Mouse (Mus musculus) cerebellum, postnatal 36 days (tissue): ENCODE results near the gene Zmynd11.

Experiments
- DNase-seq, 2 experiments: peaks; one replicate each; pipeline ENCODE4 v3.0.0; 2021 to 2022; ENCODE audit warnings: mixed read lengths in 2 of 2

The Zmynd11 gene

DNA sequence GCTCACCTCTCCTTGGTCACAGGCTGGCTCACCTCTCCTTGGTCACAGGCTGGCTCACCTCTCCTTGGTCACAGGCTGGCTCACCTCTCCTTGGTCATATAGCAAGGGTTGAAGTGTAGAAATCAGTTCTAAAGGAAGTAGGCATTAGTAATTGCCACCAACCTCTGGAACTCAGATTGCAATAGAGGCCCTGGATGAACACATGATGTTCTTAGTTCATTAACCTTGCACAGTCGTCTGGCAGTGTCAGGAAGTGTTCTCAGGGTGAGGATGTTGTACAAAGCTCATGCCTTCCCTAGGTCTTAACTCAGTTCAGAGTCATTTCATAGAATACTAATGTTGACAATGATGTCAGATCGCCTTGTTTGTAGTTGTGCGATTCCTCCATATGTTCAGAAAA is 112.1 kb downstream of the Zmynd11 start:
- no peak for DNase-seq

DNA sequence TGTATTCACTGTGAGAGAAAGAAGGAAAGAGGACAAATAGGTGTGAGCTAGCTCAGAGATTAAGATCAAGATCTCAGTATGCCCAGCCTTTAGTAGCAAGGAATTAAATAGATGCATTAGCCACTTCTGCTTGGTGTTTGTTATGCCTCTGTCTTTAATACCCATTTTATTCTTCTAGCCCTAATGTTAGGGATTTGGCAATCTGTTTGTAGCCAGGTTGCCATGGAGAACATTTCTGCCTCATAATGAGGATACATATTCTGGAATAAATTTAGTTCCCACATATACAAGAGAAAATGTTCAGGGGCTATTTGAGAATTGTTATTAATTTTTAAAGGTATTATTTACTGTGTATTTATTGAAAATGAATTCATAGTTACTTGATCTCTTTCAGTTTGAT is 114.5 kb downstream of the Zmynd11 start:
- no peak for DNase-seq

GRCm38 (mm10) chr13:9649894-9650293 is 115.2 kb downstream of the Zmynd11 start:
- no peak for DNase-seq

- DNase-seq = no peak
Measured at GRCm38 (mm10) chr13:9648716-9649115, 116.4 kb downstream of the Zmynd11 start.

GRCm38 (mm10) chr13:9637949-9638348 is 127.2 kb downstream of the Zmynd11 start:
- DNase-seq = no peak

DNA sequence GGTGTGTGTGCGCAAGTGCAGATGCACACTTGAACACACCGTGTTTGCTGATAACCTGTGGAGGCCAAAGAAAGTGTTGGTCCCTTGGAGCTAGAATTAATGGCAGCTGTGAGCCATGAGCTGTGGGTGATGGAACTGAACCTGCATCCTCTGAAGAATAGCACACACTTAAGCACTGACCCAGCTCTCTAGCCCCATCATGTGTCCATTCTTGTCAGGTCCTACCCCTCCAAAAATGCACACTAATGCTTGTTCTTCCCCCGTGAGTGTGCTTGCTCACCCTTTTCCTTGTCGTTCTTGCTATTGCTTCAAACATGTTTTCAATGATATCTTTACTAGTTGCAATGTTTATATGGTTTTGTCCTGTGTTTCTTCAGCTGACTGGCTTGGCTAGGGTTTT is 128.6 kb downstream of the Zmynd11 start:
- peak; percentile 25 to 37 for DNase-seq

DNA sequence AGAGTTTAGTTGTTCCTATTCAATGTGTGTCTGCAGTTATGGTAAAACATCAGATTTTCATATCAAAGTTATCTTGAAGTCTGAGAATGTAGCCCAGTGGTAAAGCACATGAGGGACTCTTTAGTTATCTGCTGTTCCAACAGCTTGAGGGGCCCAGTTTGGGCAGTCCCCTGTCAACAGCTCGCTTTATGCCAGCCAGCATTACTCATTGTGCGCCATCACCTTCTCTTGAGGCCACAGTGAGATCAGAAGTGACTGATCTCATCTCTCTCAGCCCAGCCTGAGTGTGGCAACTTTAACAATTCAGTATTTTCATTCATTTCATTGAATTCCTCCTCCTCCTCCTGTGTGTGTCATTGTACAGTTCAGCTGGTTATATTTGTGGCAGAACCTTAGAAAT is 129.2 kb downstream of the Zmynd11 start:
- DNase-seq = no peak
